Mouse (Mus musculus) MEL (cell line): ENCODE results near the gene Ap2a1. TPM values are rescaled to one million over a fixed set of nuclear protein-coding genes. Genes with fewer than 3 reads are reported as not detected.
A peak's percentile ranks its signal among the peaks of the same experiment; 100 is the strongest.

Experiments
- DNase-seq: peaks from one replicate; pipeline ENCODE4 v3.0.0; 2011; ENCODE audit warnings: low read depth, low spot score
- H3K27ac ChIP-seq: 2 replicates; pipeline ENCODE4 v1.5.1; 2012; ENCODE audit warnings: low read depth, mild to moderate bottlenecking, control low read depth, low read length, moderate library complexity; ENCODE audit not compliant: control insufficient read depth
- H3K27me3 ChIP-seq, 2 experiments: fragments of 150-350 bp in 1 of 2; sonication (generic) in 1 of 2; 2 replicates each; pipeline ENCODE4 v1.6.1; 2012; ENCODE audit warnings: low read length in 2 of 2, mild to moderate bottlenecking in 2 of 2, improper control_type of control experiment in 1 of 2, moderate library complexity in 1 of 2; ENCODE audit not compliant: insufficient read depth in 2 of 2, control insufficient read depth in 1 of 2
- H3K36me3 ChIP-seq, 2 experiments: 2 replicates each; pipeline ENCODE4 v1.6.1; 2012 to 2014; ENCODE audit warnings: low read length in 2 of 2, improper control_type of control experiment in 1 of 2, inconsistent platforms in 1 of 2, mild to moderate bottlenecking in 1 of 2; ENCODE audit not compliant: insufficient read depth in 2 of 2, control insufficient read depth in 1 of 2
- H3K4me1 ChIP-seq, 2 experiments: fragments of 150-350 bp in 1 of 2; sonication (generic) in 1 of 2; 2 replicates each; pipeline ENCODE4 v1.6.1; 2012; ENCODE audit warnings: low read length in 2 of 2, improper control_type of control experiment in 1 of 2, mild to moderate bottlenecking in 1 of 2; ENCODE audit not compliant: insufficient read depth in 2 of 2, control insufficient read depth in 1 of 2
- H3K4me3 ChIP-seq, 2 experiments: fragments of 150-350 bp in 1 of 2; sonication (generic) in 1 of 2; 2 replicates each; pipeline ENCODE4 v1.5.1; 2012; ENCODE audit warnings: low read depth in 2 of 2, low read length in 2 of 2, mild to moderate bottlenecking in 2 of 2, moderate library complexity in 2 of 2, control low read depth in 1 of 2, improper control_type of control experiment in 1 of 2; ENCODE audit not compliant: control insufficient read depth in 1 of 2, insufficient read depth in 1 of 2
- H3K79me2 ChIP-seq: 2 replicates; pipeline ENCODE4 v1.6.1; 2012; ENCODE audit warnings: mild to moderate bottlenecking, low read length, moderate library complexity; ENCODE audit not compliant: control insufficient read depth, poor library complexity, insufficient read depth
- H3K9ac ChIP-seq: 2 replicates; pipeline ENCODE4 v1.6.1; 2012; ENCODE audit warnings: low read depth, mild to moderate bottlenecking, control low read depth, low read length, moderate library complexity; ENCODE audit not compliant: control insufficient read depth, poor library complexity, severe bottlenecking
- H3K9me3 ChIP-seq: fragments of 150-350 bp; sonication (generic); replicated peaks from 2 replicates; pipeline ENCODE4 v1.6.1; 2012; ENCODE audit warnings: mild to moderate bottlenecking, low read length, improper control_type of control experiment, moderate library complexity; ENCODE audit not compliant: insufficient read depth
- CTCF ChIP-seq, 3 experiments: IDR thresholded peaks in 2 of 3; conservative IDR thresholded peaks in 1 of 3; 2 replicates each; pipeline ENCODE4 v1.5.1; 2011 to 2012; ENCODE audit warnings: low read length in 3 of 3, low read depth in 2 of 3, mild to moderate bottlenecking in 2 of 3, improper control_type of control experiment in 1 of 3, inconsistent platforms in 1 of 3, mixed read lengths in 1 of 3, moderate library complexity in 1 of 3; ENCODE audit not compliant: control insufficient read depth in 1 of 3, insufficient read depth in 1 of 3, poor library complexity in 1 of 3, severe bottlenecking in 1 of 3
- ELF1 ChIP-seq: IDR thresholded peaks from 2 replicates; pipeline ENCODE4 v1.6.1; 2014; ENCODE audit warnings: low read depth, mild to moderate bottlenecking, inconsistent platforms, low read length, improper control_type of control experiment, moderate library complexity
- ETS1 ChIP-seq: IDR thresholded peaks from 2 replicates; pipeline ENCODE4 v1.6.1; 2012; ENCODE audit warnings: low read depth, mild to moderate bottlenecking, inconsistent platforms, low read length, improper control_type of control experiment, moderate library complexity
- GABPA ChIP-seq: IDR thresholded peaks from 2 replicates; pipeline ENCODE4 v1.6.1; 2012; ENCODE audit warnings: low read depth, mild to moderate bottlenecking, inconsistent platforms, low read length, improper control_type of control experiment, moderate library complexity
- GATA1 ChIP-seq: IDR thresholded peaks from 2 replicates; pipeline ENCODE4 v1.6.1; 2011; ENCODE audit warnings: low read depth, low read length, improper control_type of control experiment
- HCFC1 ChIP-seq: IDR thresholded peaks from 2 replicates; pipeline ENCODE4 v1.6.1; 2012; ENCODE audit warnings: low read depth, mild to moderate bottlenecking, inconsistent platforms, low read length, improper control_type of control experiment, moderate library complexity
- JUND ChIP-seq: IDR thresholded peaks from 2 replicates; pipeline ENCODE4 v1.6.1; 2011; ENCODE audit warnings: low read depth, mild to moderate bottlenecking, improper control_type of control experiment, low read length
- MAFK ChIP-seq: IDR thresholded peaks from 2 replicates; pipeline ENCODE4 v1.6.1; 2011; ENCODE audit warnings: low read depth, mild to moderate bottlenecking, low read length, improper control_type of control experiment, borderline replicate concordance
- MAX ChIP-seq: IDR thresholded peaks from 2 replicates; pipeline ENCODE4 v1.6.1; 2011; ENCODE audit warnings: low read length, improper control_type of control experiment
- MAZ ChIP-seq: IDR thresholded peaks from 2 replicates; pipeline ENCODE4 v1.6.1; 2012; ENCODE audit warnings: low read depth, mild to moderate bottlenecking, inconsistent platforms, low read length, improper control_type of control experiment
- MXI1 ChIP-seq: IDR thresholded peaks from 2 replicates; pipeline ENCODE4 v1.6.1; 2011; ENCODE audit warnings: mild to moderate bottlenecking, low read depth, low read length, improper control_type of control experiment
- MYB ChIP-seq: IDR thresholded peaks from 2 replicates; pipeline ENCODE4 v1.6.1; 2011; ENCODE audit warnings: mild to moderate bottlenecking, low read depth, low read length, improper control_type of control experiment
- NRF1 ChIP-seq: IDR thresholded peaks from 2 replicates; pipeline ENCODE4 v1.6.1; 2014; ENCODE audit warnings: low read depth, mild to moderate bottlenecking, inconsistent platforms, low read length, improper control_type of control experiment, moderate library complexity; ENCODE audit not compliant: poor library complexity, insufficient read depth, severe bottlenecking
- SIN3A ChIP-seq: IDR thresholded peaks from 2 replicates; pipeline ENCODE4 v1.6.1; 2012; ENCODE audit warnings: low read length, improper control_type of control experiment, inconsistent platforms
- SMC3 ChIP-seq: IDR thresholded peaks from 2 replicates; pipeline ENCODE4 v1.6.1; 2011; ENCODE audit warnings: low read depth, low read length, improper control_type of control experiment
- TAL1 ChIP-seq: IDR thresholded peaks from 2 replicates; pipeline ENCODE4 v1.6.1; 2012; ENCODE audit warnings: mild to moderate bottlenecking, inconsistent platforms, low read length, moderate library complexity, mixed read lengths
- TBP ChIP-seq: IDR thresholded peaks from 2 replicates; pipeline ENCODE4 v1.8.0; 2011; ENCODE audit warnings: low read depth, low read length, improper control_type of control experiment
- TCF12 ChIP-seq: IDR thresholded peaks from 2 replicates; pipeline ENCODE4 v1.6.1; 2014; ENCODE audit warnings: low read depth, mild to moderate bottlenecking, inconsistent platforms, low read length, improper control_type of control experiment, moderate library complexity
- UBTF ChIP-seq: IDR thresholded peaks from 2 replicates; pipeline ENCODE4 v1.6.1; 2012; ENCODE audit warnings: low read depth, mild to moderate bottlenecking, inconsistent platforms, low read length, improper control_type of control experiment, moderate library complexity, borderline replicate concordance; ENCODE audit not compliant: insufficient read depth
- USF2 ChIP-seq, 2 experiments: IDR thresholded peaks; 2 replicates each; pipeline ENCODE4 v1.6.1; 2011 to 2012; ENCODE audit warnings: improper control_type of control experiment in 2 of 2, low read length in 2 of 2, borderline replicate concordance in 1 of 2, inconsistent platforms in 1 of 2, low read depth in 1 of 2, mild to moderate bottlenecking in 1 of 2; ENCODE audit not compliant: insufficient read depth in 1 of 2
- ZC3H11A ChIP-seq: IDR thresholded peaks from 2 replicates; pipeline ENCODE4 v1.6.1; 2012; ENCODE audit warnings: low read depth, mild to moderate bottlenecking, inconsistent platforms, low read length, improper control_type of control experiment
- ZKSCAN1 ChIP-seq: IDR thresholded peaks from 2 replicates; pipeline ENCODE4 v1.6.1; 2012; ENCODE audit warnings: low read depth, mild to moderate bottlenecking, inconsistent platforms, low read length, improper control_type of control experiment, moderate library complexity
- ZMIZ1 ChIP-seq: IDR thresholded peaks from 2 replicates; pipeline ENCODE4 v1.6.1; 2012; ENCODE audit warnings: low read depth, mild to moderate bottlenecking, inconsistent platforms, low read length, improper control_type of control experiment, moderate library complexity
- ZNF384 ChIP-seq: IDR thresholded peaks from 2 replicates; pipeline ENCODE4 v1.6.1; 2012; ENCODE audit warnings: low read depth, mild to moderate bottlenecking, inconsistent platforms, low read length, improper control_type of control experiment
- polyA plus RNA-seq, 2 experiments: library from polyadenylated mRNA; stranded (reverse) in 1 of 2; unstranded in 1 of 2; fragments of >175 nt in 1 of 2; fragments of >200 nt in 1 of 2; gene quantifications; 2 replicates each; pipeline versions ENCODE4 v1.2.1 to v1.2.4; 2012; ENCODE audit warnings: low replicate concordance in 2 of 2, low read depth in 1 of 2; ENCODE audit not compliant: insufficient read length in 2 of 2, insufficient read depth in 1 of 2, missing spikeins in 1 of 2
- total RNA-seq: library from RNA; depleted of rRNA; stranded (reverse); fragments of 300-350 nt; gene quantifications from 2 replicates; pipeline ENCODE4 v1.2.3, GENCODE M21; 2012

Ap2a1 gene
- total and polyA plus RNA-seq, 3 experiments = 54.0 to 107 (median 73.1) TPM

- H3K4me1 ChIP-seq = peaks cover 0 to 4% of the 10 kb centered on the region in 2 experiments; a peak in 1 of 4 replicates
- no peaks in the 10 kb centered on the region for H3K9me3 ChIP-seq
- TF ChIP-seq MAX (no peak), SIN3A (no peak), SMC3 (no peak), NRF1 (no peak), HCFC1 (no peak), USF2 (IDR thresholded peaks at IDR 0.05; ENCODE audit: borderline replicate concordance in 1 of 2, insufficient read depth in 1 of 2, low read depth in 1 of 2, low read length in 2 of 2) (no peak), GATA1 (no peak), MAZ (no peak), ZMIZ1 (no peak), TAL1 (no peak), MAFK (no peak), ETS1 (no peak), ELF1 (no peak), ZC3H11A (no peak), MXI1 (no peak), TCF12 (no peak), ZNF384 (no peak), TBP (no peak)
- no peak overlapping the region for H3K4me3 ChIP-seq
- DNase-seq = no peak
- no peak overlapping the region for H3K27ac ChIP-seq
- H3K36me3 ChIP-seq = no peaks in the 10 kb centered on the region
- no peak overlapping the region for H3K9ac ChIP-seq
- no peaks in the 10 kb centered on the region for H3K79me2 ChIP-seq
- no peaks in the 10 kb centered on the region for H3K27me3 ChIP-seq
Measured at GRCm38 (mm10) chr7:44960512-44960910, 31.2 kb upstream of the Ap2a1 start.

- DNase-seq = peak; percentile 54
Measured at GRCm38 (mm10) chr7:44959874-44960511, 30.7 kb upstream of the Ap2a1 start.

More at GRCm38 (mm10) chr7:44959874-44960511, 30.7 kb upstream of the Ap2a1 start:
- Histone ChIP-seq H3K36me3 (no peaks in the 10 kb centered on the region), H3K9me3 (no peaks in the 10 kb centered on the region), H3K79me2 (no peaks in the 10 kb centered on the region), H3K9ac (no peak overlapping the region), H3K27ac (no peak overlapping the region), H3K27me3 (no peaks in the 10 kb centered on the region), H3K4me3 (no peak overlapping the region), H3K4me1 (peaks cover 0 to 4% of the 10 kb centered on the region in 2 experiments; a peak in 1 of 4 replicates)
- TF ChIP-seq UBTF (no peak), MYB (no peak), JUND (no peak), MAZ (peak; percentile 50; the same call in 1 of the 2 replicates), SMC3 (no peak), ZKSCAN1 (no peak), GABPA (no peak), SIN3A (no peak), ZNF384 (peak; percentile 86), ELF1 (no peak), CTCF (IDR thresholded peaks at IDR 0.05 in 2 of 3, conservative IDR thresholded peaks at IDR 0.05 in 1 of 3; ENCODE audit: control insufficient read depth in 1 of 3, insufficient read depth in 1 of 3, low read depth in 2 of 3, low read length in 3 of 3, poor library complexity in 1 of 3, severe bottlenecking in 1 of 3) (no peak)
